Mouse (Mus musculus): Measurements from ENCODE around the gene Sae1. TPM values are rescaled to one million over a fixed set of nuclear protein-coding genes. Genes with fewer than 3 reads are reported as not detected.

The Sae1 gene
- 302 and 359 TPM in 2 replicates for polyA plus RNA-seq (2016; fragmentation: Nextera tagmentation; extraction: Ambion mirVana)

GRCm38 (mm10) chr7:16387160-16388041, at the start of gene Sae1:
Gene Sae1 (minus strand): TSS chr7:16387806.
- peaks cover 29% of the 10 kb centered on the region for H3K36me3 ChIP-seq
- H3K4me3 ChIP-seq, result peak within 1 kb of the TSS; percentile 99
- no peaks in the 10 kb centered on the region for H3K27me3 ChIP-seq (ENCODE audit: insufficient read depth, poor library complexity, severe bottlenecking)
- peak; percentile 98 for DNase-seq (ENCODE audit: low spot score)
- peaks cover 12% of the 10 kb centered on the region for H3K4me1 ChIP-seq
- WGBS, result under 1% methylated on average over 58 of the region's 58 CpGs
- peak within 1 kb of the TSS; percentile 97 for H3K27ac ChIP-seq
- no peaks in the 10 kb centered on the region for H3K9me3 ChIP-seq

- H3K4me3 ChIP-seq, result no peak overlapping the region
- H3K9me3 ChIP-seq, result no peaks in the 10 kb centered on the region
- peaks cover 40% of the 10 kb centered on the region for H3K4me1 ChIP-seq
- peaks cover 70% of the 10 kb centered on the region for H3K36me3 ChIP-seq
- peak overlapping the region; percentile 18; the same call in 1 of the 2 replicates for H3K27ac ChIP-seq
- DNase-seq (ENCODE audit: low spot score), result no peak
- 95% methylated on average over 9 of the region's 9 CpGs for WGBS
- H3K27me3 ChIP-seq (ENCODE audit: insufficient read depth, poor library complexity, severe bottlenecking), result no peaks in the 10 kb centered on the region
Measured at GRCm38 (mm10) chr7:16435088-16435487, 47.5 kb upstream of the Sae1 start.

GRCm38 (mm10) chr7:16433352-16433971, 45.9 kb upstream of the Sae1 start:
- Histone ChIP-seq H3K4me1 (peaks cover 40% of the 10 kb centered on the region), H3K4me3 (peak overlapping the region; percentile 19), H3K9me3 (no peaks in the 10 kb centered on the region), H3K27me3 (ENCODE audit: insufficient read depth, poor library complexity, severe bottlenecking) (no peaks in the 10 kb centered on the region), H3K27ac (peak overlapping the region; percentile 87), H3K36me3 (peaks cover 86% of the 10 kb centered on the region)
- no peak for DNase-seq (ENCODE audit: low spot score)
- 53% methylated on average over 3 of the region's 3 CpGs for WGBS

GRCm38 (mm10) chr7:16426129-16426729, 38.6 kb upstream of the Sae1 start:
- Histone ChIP-seq H3K9me3 (no peaks in the 10 kb centered on the region), H3K27me3 (ENCODE audit: insufficient read depth, poor library complexity, severe bottlenecking) (no peaks in the 10 kb centered on the region), H3K36me3 (peaks cover 99% of the 10 kb centered on the region), H3K4me3 (no peak overlapping the region), H3K4me1 (peaks cover 2% of the 10 kb centered on the region; the same call in 1 of the 2 replicates), H3K27ac (no peak overlapping the region)
- 65% methylated on average over 4 of the region's 4 CpGs for WGBS
- no peak for DNase-seq (ENCODE audit: low spot score)

- 88% methylated on average over 10 of the region's 10 CpGs for WGBS
- peaks cover 99% of the 10 kb centered on the region for H3K36me3 ChIP-seq
Measured at GRCm38 (mm10) chr7:16425721-16426120, 38.1 kb upstream of the Sae1 start.

GRCm38 (mm10) chr7:16423731-16424130, 36.1 kb upstream of the Sae1 start:
- peaks cover 99% of the 10 kb centered on the region for H3K36me3 ChIP-seq
- no peak overlapping the region for H3K4me3 ChIP-seq
- no peak overlapping the region for H3K27ac ChIP-seq
- no peak for DNase-seq (ENCODE audit: low spot score)
- no peaks in the 10 kb centered on the region for H3K4me1 ChIP-seq
- no peaks in the 10 kb centered on the region for H3K27me3 ChIP-seq (ENCODE audit: insufficient read depth, poor library complexity, severe bottlenecking)
- WGBS, result 92% methylated on average over 9 of the region's 9 CpGs
- no peaks in the 10 kb centered on the region for H3K9me3 ChIP-seq

More at GRCm38 (mm10) chr7:16425721-16426120, 38.1 kb upstream of the Sae1 start:
- Histone ChIP-seq H3K4me1 (no peaks in the 10 kb centered on the region), H3K4me3 (no peak overlapping the region), H3K27me3 (ENCODE audit: insufficient read depth, poor library complexity, severe bottlenecking) (no peaks in the 10 kb centered on the region), H3K9me3 (no peaks in the 10 kb centered on the region), H3K27ac (no peak overlapping the region)
- no peak for DNase-seq (ENCODE audit: low spot score)

- H3K9me3 ChIP-seq, result no peaks in the 10 kb centered on the region
- no peak overlapping the region for H3K4me3 ChIP-seq
- WGBS, result 88% methylated on average over 18 of the region's 18 CpGs
- H3K4me1 ChIP-seq, result no peaks in the 10 kb centered on the region
- H3K27ac ChIP-seq, result no peak overlapping the region
- H3K27me3 ChIP-seq (ENCODE audit: insufficient read depth, poor library complexity, severe bottlenecking), result no peaks in the 10 kb centered on the region
- peaks cover 99% of the 10 kb centered on the region for H3K36me3 ChIP-seq
- no peak for DNase-seq (ENCODE audit: low spot score)
Measured at GRCm38 (mm10) chr7:16422222-16422856, 34.7 kb upstream of the Sae1 start.

GRCm38 (mm10) chr7:16420493-16421118, 33.0 kb upstream of the Sae1 start:
- WGBS, result 92% methylated on average over 8 of the region's 8 CpGs

GRCm38 (mm10) chr7:16418713-16419112, 31.1 kb upstream of the Sae1 start:
- H3K36me3 ChIP-seq, result peaks cover 89% of the 10 kb centered on the region
- no peak overlapping the region for H3K4me3 ChIP-seq
- no peak for DNase-seq (ENCODE audit: low spot score)
- no peaks in the 10 kb centered on the region for H3K27me3 ChIP-seq (ENCODE audit: insufficient read depth, poor library complexity, severe bottlenecking)
- 92% methylated on average over 5 of the region's 5 CpGs for WGBS
- H3K27ac ChIP-seq, result no peak overlapping the region
- H3K9me3 ChIP-seq, result no peaks in the 10 kb centered on the region
- H3K4me1 ChIP-seq, result 0 out of 2 replicates have a peak, but pooled peaks cover 11% of the 10 kb centered on the region

More at GRCm38 (mm10) chr7:16420493-16421118, 33.0 kb upstream of the Sae1 start:
- Histone ChIP-seq H3K4me1 (0 out of 2 replicates have a peak, but pooled peaks cover 3% of the 10 kb centered on the region), H3K27me3 (ENCODE audit: insufficient read depth, poor library complexity, severe bottlenecking) (no peaks in the 10 kb centered on the region), H3K27ac (no peak overlapping the region), H3K4me3 (no peak overlapping the region), H3K36me3 (peaks cover 98% of the 10 kb centered on the region), H3K9me3 (no peaks in the 10 kb centered on the region)
- DNase-seq (ENCODE audit: low spot score), result no peak

- Histone ChIP-seq H3K9me3 (no peaks in the 10 kb centered on the region), H3K4me1 (peaks cover 21% of the 10 kb centered on the region), H3K36me3 (peaks cover 79% of the 10 kb centered on the region), H3K27ac (no peak overlapping the region), H3K27me3 (ENCODE audit: insufficient read depth, poor library complexity, severe bottlenecking) (no peaks in the 10 kb centered on the region), H3K4me3 (no peak overlapping the region)
- WGBS, result 86% methylated on average over 10 of the region's 10 CpGs
- no peak for DNase-seq (ENCODE audit: low spot score)
Measured at GRCm38 (mm10) chr7:16417141-16417771, 29.6 kb upstream of the Sae1 start.

GRCm38 (mm10) chr7:16415426-16415825, 27.8 kb upstream of the Sae1 start:
- Histone ChIP-seq H3K36me3 (peaks cover 70% of the 10 kb centered on the region), H3K9me3 (no peaks in the 10 kb centered on the region), H3K4me3 (no peak overlapping the region), H3K4me1 (peaks cover 38% of the 10 kb centered on the region), H3K27me3 (ENCODE audit: insufficient read depth, poor library complexity, severe bottlenecking) (no peaks in the 10 kb centered on the region), H3K27ac (peak overlapping the region; percentile 59; the same call in 1 of the 2 replicates)
- DNase-seq (ENCODE audit: low spot score), result no peak
- 75% methylated on average over 3 of the region's 3 CpGs for WGBS

GRCm38 (mm10) chr7:16412930-16413329, 25.3 kb upstream of the Sae1 start:
- no peak for DNase-seq (ENCODE audit: low spot score)

More at GRCm38 (mm10) chr7:16412930-16413329, 25.3 kb upstream of the Sae1 start:
- Histone ChIP-seq H3K36me3 (peaks cover 58% of the 10 kb centered on the region), H3K27me3 (ENCODE audit: insufficient read depth, poor library complexity, severe bottlenecking) (no peaks in the 10 kb centered on the region), H3K9me3 (no peaks in the 10 kb centered on the region), H3K4me3 (no peak overlapping the region), H3K4me1 (peaks cover 38% of the 10 kb centered on the region), H3K27ac (peak overlapping the region; percentile 73; the same call in 1 of the 2 replicates)
- 86% methylated on average over 2 of the region's 2 CpGs for WGBS

Measured in heart, embryonic 10.5 days (tissue).